Mouse (Mus musculus) midbrain, embryonic 15.5 days (tissue): Measurements from ENCODE around the gene Myo1b. TPM values are rescaled to one million over a fixed set of nuclear protein-coding genes. Genes with fewer than 3 reads are reported as not detected.

Experiments
- ATAC-seq: fragments of 200-750 bp; cut with Nextera tagmentation; replicated peaks from 2 replicates; pipeline ENCODE4 v1.8.0; 2017; ENCODE audit warnings: moderate TSS enrichment
- H3K27ac ChIP-seq: fragments of 300-500 bp; sonication (generic); 2 replicates; pipeline ENCODE4 v1.5.1; 2015; ENCODE audit warnings: mild to moderate bottlenecking, inconsistent platforms
- H3K27me3 ChIP-seq: fragments of 300-500 bp; sonication (generic); replicated peaks from 2 replicates; pipeline ENCODE4 v1.6.1; 2015; ENCODE audit warnings: inconsistent platforms
- H3K36me3 ChIP-seq: fragments of 300-500 bp; sonication (generic); replicated peaks from 2 replicates; pipeline ENCODE4 v1.6.1; 2015; ENCODE audit warnings: inconsistent platforms
- H3K4me1 ChIP-seq: fragments of 300-500 bp; sonication (generic); 2 replicates; pipeline ENCODE4 v1.6.1; 2015; ENCODE audit warnings: inconsistent platforms
- H3K4me2 ChIP-seq: fragments of 300-500 bp; sonication (generic); 2 replicates; pipeline ENCODE4 v1.6.1; 2015; ENCODE audit warnings: inconsistent platforms, mild to moderate bottlenecking, moderate library complexity
- H3K4me3 ChIP-seq: fragments of 300-500 bp; sonication (generic); 2 replicates; pipeline ENCODE4 v1.5.1; 2015; ENCODE audit warnings: mild to moderate bottlenecking, inconsistent platforms
- H3K9ac ChIP-seq: fragments of 300-500 bp; sonication (generic); 2 replicates; pipeline ENCODE4 v1.6.1; 2015; ENCODE audit warnings: mild to moderate bottlenecking, inconsistent platforms
- H3K9me3 ChIP-seq: fragments of 300-500 bp; sonication (generic); 2 replicates; pipeline ENCODE4 v1.6.1; 2016; ENCODE audit warnings: inconsistent platforms
- WGBS: fragments of 180-500 bp; shearing (Covaris S2); methylation state at CpG from one replicate; pipeline ENCODE4 v1.1.7; 2015; ENCODE audit warnings: mixed read lengths; 5-methylcytosine and 5-hydroxymethylcytosine counted together
- polyA plus RNA-seq: library from polyadenylated mRNA; unstranded; fragments of >200 nt; fragmentation: Nextera tagmentation; extraction: Ambion mirVana; gene quantifications from 2 replicates; pipeline ENCODE4 v1.2.1, GENCODE M21; 2015

The Myo1b gene
- polyA plus RNA-seq, 1 experiment from 2014 or later, result 69.4 TPM

GRCm38 (mm10) chr1:51719897-51720673, 195.8 kb downstream of the Myo1b start:
- peak; percentile 75 for ATAC-seq
- Histone ChIP-seq H3K4me2 (no peak overlapping the region), H3K4me3 (no peak overlapping the region), H3K9me3 (no peaks in the 10 kb centered on the region), H3K4me1 (peaks cover 6% of the 10 kb centered on the region; the same call in 1 of the 2 replicates), H3K27me3 (no peaks in the 10 kb centered on the region), H3K36me3 (no peaks in the 10 kb centered on the region), H3K9ac (no peak overlapping the region), H3K27ac (no peak overlapping the region)
- 67% methylated on average over 9 of the region's 9 CpGs for WGBS

- WGBS, result 78% methylated on average over 2 of the region's 2 CpGs
- H3K36me3 ChIP-seq, result no peaks in the 10 kb centered on the region
- no peak for ATAC-seq
- no peaks in the 10 kb centered on the region for H3K9me3 ChIP-seq
- H3K4me3 ChIP-seq, result no peak overlapping the region
- H3K27ac ChIP-seq, result no peak overlapping the region
- no peaks in the 10 kb centered on the region for H3K4me1 ChIP-seq
- H3K4me2 ChIP-seq, result no peak overlapping the region
- no peaks in the 10 kb centered on the region for H3K27me3 ChIP-seq
- no peak overlapping the region for H3K9ac ChIP-seq
Observed at GRCm38 (mm10) chr1:51710831-51711230, 205.0 kb downstream of the Myo1b start.

- Histone ChIP-seq H3K4me1 (no peaks in the 10 kb centered on the region), H3K27me3 (no peaks in the 10 kb centered on the region), H3K4me2 (no peak overlapping the region), H3K36me3 (no peaks in the 10 kb centered on the region), H3K4me3 (no peak overlapping the region), H3K9me3 (no peaks in the 10 kb centered on the region), H3K9ac (no peak overlapping the region), H3K27ac (no peak overlapping the region)
- 72% methylated on average over 3 of the region's 3 CpGs for WGBS
- ATAC-seq, result no peak
Observed at GRCm38 (mm10) chr1:51706106-51706505, 209.8 kb downstream of the Myo1b start.

GRCm38 (mm10) chr1:51704610-51705009, 211.3 kb downstream of the Myo1b start:
- Histone ChIP-seq H3K36me3 (no peaks in the 10 kb centered on the region), H3K9ac (no peak overlapping the region), H3K27ac (no peak overlapping the region), H3K4me3 (no peak overlapping the region), H3K4me1 (no peaks in the 10 kb centered on the region), H3K27me3 (no peaks in the 10 kb centered on the region), H3K9me3 (no peaks in the 10 kb centered on the region), H3K4me2 (no peak overlapping the region)
- no peak for ATAC-seq
- WGBS, result 89% methylated on average over 4 of the region's 4 CpGs

Other genes starting within 250 kb of the Myo1b start
- gene Stat4, start 71.1 kb upstream of the Myo1b start, polyA plus RNA-seq, result 0.18 and 0.43 TPM in 2 replicates
- 13.5 and 22.5 TPM in 2 replicates for gene Stat1, start 203.4 kb upstream of the Myo1b start, polyA plus RNA-seq